Mouse (Mus musculus) urinary bladder, adult 18-20 months (tissue): ENCODE measurements around the gene Atp2b4.
"Not testable (repeated sequence)": the region's sequence is repeated elsewhere in the genome, so short reads cannot be mapped to it uniquely, and the experiment has no call there.

Source experiments
- DNase-seq, 2 experiments: peaks; one replicate each; pipeline ENCODE4 v3.0.0; 2022; ENCODE audit warnings: low spot score in 2 of 2, mixed read lengths in 2 of 2

Gene Atp2b4

GRCm38 (mm10) chr1:133695901-133696300 is 104.9 kb downstream of the Atp2b4 start:
- peak; percentile 38 to 55 for DNase-seq

- no peak for DNase-seq
Measured at GRCm38 (mm10) chr1:133694876-133695275, 106.0 kb downstream of the Atp2b4 start.

GRCm38 (mm10) chr1:133694301-133694700 is 106.5 kb downstream of the Atp2b4 start:
- DNase-seq: no peak

- no peak for DNase-seq
Measured at GRCm38 (mm10) chr1:133693536-133694114, 107.2 kb downstream of the Atp2b4 start.

GRCm38 (mm10) chr1:133692195-133692594 is 108.6 kb downstream of the Atp2b4 start:
- DNase-seq: no peak

- DNase-seq: no peak
Measured at GRCm38 (mm10) chr1:133691046-133691445, 109.8 kb downstream of the Atp2b4 start.

GRCm38 (mm10) chr1:133689897-133690296 is 110.9 kb downstream of the Atp2b4 start, which contains the start of gene Lax1:
Lax1 (minus strand) TSS chr1:133690108.
- DNase-seq: no peak

GRCm38 (mm10) chr1:133688301-133688700 is 112.5 kb downstream of the Atp2b4 start:
- no peak for DNase-seq

GRCm38 (mm10) chr1:133685749-133686519 is 114.9 kb downstream of the Atp2b4 start:
- DNase-seq: peak in 1 of 2 experiments; percentile 75

GRCm38 (mm10) chr1:133671801-133672200 is 129.0 kb downstream of the Atp2b4 start:
- DNase-seq: no peak

- DNase-seq: no peak
Measured at GRCm38 (mm10) chr1:133671266-133671665, 129.6 kb downstream of the Atp2b4 start.

- DNase-seq: no peak
Measured at GRCm38 (mm10) chr1:133670776-133671175, 130.1 kb downstream of the Atp2b4 start.

GRCm38 (mm10) chr1:133670190-133670589 is 130.7 kb downstream of the Atp2b4 start:
- DNase-seq: no peak

GRCm38 (mm10) chr1:133668618-133669017 is 132.2 kb downstream of the Atp2b4 start:
- no peak for DNase-seq

- DNase-seq: no peak
Measured at GRCm38 (mm10) chr1:133667721-133668120, 133.1 kb downstream of the Atp2b4 start.

GRCm38 (mm10) chr1:133665713-133666112 is 135.1 kb downstream of the Atp2b4 start:
- DNase-seq: not testable (repeated sequence)

- no peak for DNase-seq
Measured at GRCm38 (mm10) chr1:133664203-133664970, 136.5 kb downstream of the Atp2b4 start.

- DNase-seq: no peak
Measured at GRCm38 (mm10) chr1:133663427-133663826, 137.4 kb downstream of the Atp2b4 start.

- DNase-seq: no peak
Measured at GRCm38 (mm10) chr1:133662941-133663340, 137.9 kb downstream of the Atp2b4 start.

GRCm38 (mm10) chr1:133661203-133661933 is 139.5 kb downstream of the Atp2b4 start, which contains the start of gene Gm38394:
Gm38394 (minus strand) TSS chr1:133661318.
- peak; percentile 86 to 89 for DNase-seq

- peak; percentile 42 to 47 for DNase-seq
Measured at GRCm38 (mm10) chr1:133660466-133661202, 140.2 kb downstream of the Atp2b4 start, which contains the start of gene Zbed6. Zbed6 (minus strand) TSS chr1:133660885.
